Mouse (Mus musculus) hindbrain, embryonic 12.5 days (tissue): ENCODE data around the gene Gm17581. TPM values are rescaled to one million over a fixed set of nuclear protein-coding genes. Genes with fewer than 3 reads are reported as not detected.
"Not testable (repeated sequence)": the region's sequence is repeated elsewhere in the genome, so short reads cannot be mapped to it uniquely, and the experiment has no call there.

ENCODE experiments used
- ATAC-seq: fragments of 200-750 bp; cut with Nextera tagmentation; 2 replicates; pipeline ENCODE4 v1.8.0; 2017; ENCODE audit warnings: moderate TSS enrichment; ENCODE audit not compliant: low FRiP score
- H3K27ac ChIP-seq: fragments of 300-500 bp; sonication (generic); 2 replicates; pipeline ENCODE4 v1.5.1; 2016; ENCODE audit warnings: mild to moderate bottlenecking
- H3K27me3 ChIP-seq: fragments of 300-500 bp; sonication (generic); 2 replicates; pipeline ENCODE4 v1.6.1; 2016; ENCODE audit warnings: mild to moderate bottlenecking
- H3K36me3 ChIP-seq: fragments of 300-500 bp; sonication (generic); 2 replicates; pipeline ENCODE4 v1.6.1; 2016; ENCODE audit warnings: mild to moderate bottlenecking
- H3K4me1 ChIP-seq: fragments of 300-500 bp; sonication (generic); 2 replicates; pipeline ENCODE4 v1.6.1; 2016
- H3K4me2 ChIP-seq: fragments of 300-500 bp; sonication (generic); replicated peaks from 2 replicates; pipeline ENCODE4 v1.6.1; 2016; ENCODE audit warnings: mild to moderate bottlenecking
- H3K4me3 ChIP-seq: fragments of 300-500 bp; sonication (generic); 2 replicates; pipeline ENCODE4 v1.5.1; 2016; ENCODE audit warnings: mild to moderate bottlenecking
- H3K9ac ChIP-seq: fragments of 300-500 bp; sonication (generic); 2 replicates; pipeline ENCODE4 v1.6.1; 2016; ENCODE audit warnings: mild to moderate bottlenecking, moderate library complexity
- H3K9me3 ChIP-seq: fragments of 300-500 bp; sonication (generic); replicated peaks from 2 replicates; pipeline ENCODE4 v1.6.1; 2016; ENCODE audit warnings: mild to moderate bottlenecking
- WGBS: fragments of 180-500 bp; shearing (Covaris S2); methylation state at CpG from one replicate; pipeline ENCODE4 v1.1.7; 2016; 5-methylcytosine and 5-hydroxymethylcytosine counted together
- polyA plus RNA-seq: library from polyadenylated mRNA; unstranded; fragments of >200 nt; fragmentation: Nextera tagmentation; extraction: Ambion mirVana; gene quantifications from 2 replicates; pipeline ENCODE4 v1.2.1, GENCODE M21; 2016

The Gm17581 gene
- polyA plus RNA-seq, 1 experiment from 2014 or later, result not detected

- not testable (repeated sequence) for H3K27ac ChIP-seq, H3K4me1 ChIP-seq, H3K4me2 ChIP-seq, H3K27me3 ChIP-seq, H3K9ac ChIP-seq, H3K4me3 ChIP-seq, H3K9me3 ChIP-seq, ATAC-seq
- H3K36me3 ChIP-seq, result peaks cover 21% of the 10 kb centered on the region
- 91% methylated on average over 6 of the region's 6 CpGs for WGBS
These were observed 37.2 kb downstream of the Gm17581 start for GRCm38 (mm10) chr2:155698443-155698842.

GRCm38 (mm10) chr2:155696851-155697250 is 38.8 kb downstream of the Gm17581 start:
- no peaks in the 10 kb centered on the region for H3K27me3 ChIP-seq
- no peak for ATAC-seq
- no peak overlapping the region for H3K4me2 ChIP-seq
- no peak overlapping the region for H3K27ac ChIP-seq
- WGBS, result 76% methylated on average over 7 of the region's 7 CpGs
- no peak overlapping the region for H3K9ac ChIP-seq
- H3K9me3 ChIP-seq, result no peaks in the 10 kb centered on the region
- H3K4me3 ChIP-seq, result no peak overlapping the region
- no peaks in the 10 kb centered on the region for H3K4me1 ChIP-seq
- peaks cover 10% of the 10 kb centered on the region for H3K36me3 ChIP-seq

- H3K4me1 ChIP-seq, result peaks cover 2% of the 10 kb centered on the region
- no peak overlapping the region for H3K27ac ChIP-seq
- H3K9ac ChIP-seq, result no peak overlapping the region
- no peaks in the 10 kb centered on the region for H3K27me3 ChIP-seq
- 19% methylated on average over 7 of the region's 7 CpGs for WGBS
- H3K4me2 ChIP-seq, result no peak overlapping the region
- H3K4me3 ChIP-seq, result no peak overlapping the region
- ATAC-seq, result no peak
- no peaks in the 10 kb centered on the region for H3K9me3 ChIP-seq
- H3K36me3 ChIP-seq, result peaks cover 4% of the 10 kb centered on the region
These were observed 39.5 kb downstream of the Gm17581 start for GRCm38 (mm10) chr2:155696091-155696558.

GRCm38 (mm10) chr2:155695316-155695715 is 40.4 kb downstream of the Gm17581 start:
- H3K4me1 ChIP-seq, result peaks cover 10% of the 10 kb centered on the region
- H3K27ac ChIP-seq, result no peak overlapping the region
- no peaks in the 10 kb centered on the region for H3K9me3 ChIP-seq
- no peak overlapping the region for H3K4me2 ChIP-seq
- H3K4me3 ChIP-seq, result no peak overlapping the region
- H3K27me3 ChIP-seq, result no peaks in the 10 kb centered on the region
- H3K9ac ChIP-seq, result no peak overlapping the region
- 74% methylated on average over 3 of the region's 3 CpGs for WGBS
- no peaks in the 10 kb centered on the region for H3K36me3 ChIP-seq
- ATAC-seq, result no peak

GRCm38 (mm10) chr2:155694564-155694963 is 41.1 kb downstream of the Gm17581 start:
- Histone ChIP-seq H3K27me3 (no peaks in the 10 kb centered on the region), H3K36me3 (no peaks in the 10 kb centered on the region), H3K9me3 (no peaks in the 10 kb centered on the region), H3K4me3 (no peak overlapping the region), H3K9ac (no peak overlapping the region), H3K4me1 (peaks cover 14% of the 10 kb centered on the region), H3K27ac (no peak overlapping the region), H3K4me2 (no peak overlapping the region)
- 78% methylated on average over 2 of the region's 2 CpGs for WGBS
- ATAC-seq, result no peak

GRCm38 (mm10) chr2:155693136-155693535 is 42.5 kb downstream of the Gm17581 start:
- H3K4me1 ChIP-seq, result peaks cover 14% of the 10 kb centered on the region
- 79% methylated on average over 4 of the region's 4 CpGs for WGBS
- H3K9ac ChIP-seq, result no peak overlapping the region
- H3K9me3 ChIP-seq, result no peaks in the 10 kb centered on the region
- H3K27me3 ChIP-seq, result no peaks in the 10 kb centered on the region
- H3K27ac ChIP-seq, result no peak overlapping the region
- H3K36me3 ChIP-seq, result no peaks in the 10 kb centered on the region
- no peak overlapping the region for H3K4me3 ChIP-seq
- no peak for ATAC-seq
- H3K4me2 ChIP-seq, result no peak overlapping the region

GRCm38 (mm10) chr2:155691723-155692493 is 43.8 kb downstream of the Gm17581 start, which contains the start of gene Trpc4ap:
Gene Trpc4ap (minus strand): TSS chr2:155692384.
- no peaks in the 10 kb centered on the region for H3K27me3 ChIP-seq
- H3K27ac ChIP-seq, result peak within 1 kb of the TSS; percentile 90
- H3K9me3 ChIP-seq, result no peaks in the 10 kb centered on the region
- peak within 1 kb of the TSS; percentile 82 for H3K4me2 ChIP-seq
- H3K9ac ChIP-seq, result peak within 1 kb of the TSS; percentile 94
- peak within 1 kb of the TSS; percentile 82 for H3K4me3 ChIP-seq
- 0% methylated on average over 51 of the region's 72 CpGs for WGBS
- 0 out of 2 replicates have a peak, but pooled peaks cover 4% of the 10 kb centered on the region for H3K36me3 ChIP-seq
- H3K4me1 ChIP-seq, result peaks cover 14% of the 10 kb centered on the region
- peak; percentile 95 for ATAC-seq

GRCm38 (mm10) chr2:155691336-155691722 is 44.3 kb downstream of the Gm17581 start:
- H3K4me3 ChIP-seq, result peak overlapping the region; percentile 82
- peaks cover 14% of the 10 kb centered on the region for H3K4me1 ChIP-seq
- no peaks in the 10 kb centered on the region for H3K9me3 ChIP-seq
- peak overlapping the region; percentile 94 for H3K9ac ChIP-seq
- 7% methylated on average over 8 of the region's 8 CpGs for WGBS
- peak overlapping the region; percentile 82 for H3K4me2 ChIP-seq
- H3K27ac ChIP-seq, result peak overlapping the region; percentile 90
- ATAC-seq, result 0 out of 2 replicates have a peak, but pooled peaks have one; percentile 3
- 0 out of 2 replicates have a peak, but pooled peaks cover 4% of the 10 kb centered on the region for H3K36me3 ChIP-seq
- H3K27me3 ChIP-seq, result no peaks in the 10 kb centered on the region

- 88% methylated on average over 4 of the region's 4 CpGs for WGBS
- no peak overlapping the region for H3K4me2 ChIP-seq
These were observed 46.5 kb downstream of the Gm17581 start for GRCm38 (mm10) chr2:155689211-155689610.

GRCm38 (mm10) chr2:155687746-155688145 is 47.9 kb downstream of the Gm17581 start:
- Histone ChIP-seq H3K27ac (no peak overlapping the region), H3K36me3 (0 out of 2 replicates have a peak, but pooled peaks cover 9% of the 10 kb centered on the region), H3K9ac (no peak overlapping the region), H3K4me3 (no peak overlapping the region), H3K4me1 (peaks cover 14% of the 10 kb centered on the region), H3K4me2 (no peak overlapping the region), H3K27me3 (no peaks in the 10 kb centered on the region), H3K9me3 (no peaks in the 10 kb centered on the region)
- ATAC-seq, result no peak
- WGBS, result 97% methylated on average over 11 of the region's 11 CpGs

More at GRCm38 (mm10) chr2:155689211-155689610, 46.5 kb downstream of the Gm17581 start:
- Histone ChIP-seq H3K9ac (no peak overlapping the region), H3K4me3 (no peak overlapping the region), H3K9me3 (no peaks in the 10 kb centered on the region), H3K27ac (no peak overlapping the region), H3K27me3 (no peaks in the 10 kb centered on the region), H3K4me1 (peaks cover 14% of the 10 kb centered on the region), H3K36me3 (0 out of 2 replicates have a peak, but pooled peaks cover 9% of the 10 kb centered on the region)
- ATAC-seq, result no peak

- no peak overlapping the region for H3K27ac ChIP-seq
- no peak overlapping the region for H3K4me2 ChIP-seq
- H3K27me3 ChIP-seq, result no peaks in the 10 kb centered on the region
- H3K4me1 ChIP-seq, result peaks cover 14% of the 10 kb centered on the region
- no peak for ATAC-seq
- no peak overlapping the region for H3K9ac ChIP-seq
- no peaks in the 10 kb centered on the region for H3K9me3 ChIP-seq
- no peak overlapping the region for H3K4me3 ChIP-seq
- H3K36me3 ChIP-seq, result 0 out of 2 replicates have a peak, but pooled peaks cover 9% of the 10 kb centered on the region
- 87% methylated on average over 5 of the region's 5 CpGs for WGBS
These were observed 49.1 kb downstream of the Gm17581 start for GRCm38 (mm10) chr2:155686572-155686971.
